8 mouse cellular contexts compared by ENCODE assay signal in the genomic region with DNA sequence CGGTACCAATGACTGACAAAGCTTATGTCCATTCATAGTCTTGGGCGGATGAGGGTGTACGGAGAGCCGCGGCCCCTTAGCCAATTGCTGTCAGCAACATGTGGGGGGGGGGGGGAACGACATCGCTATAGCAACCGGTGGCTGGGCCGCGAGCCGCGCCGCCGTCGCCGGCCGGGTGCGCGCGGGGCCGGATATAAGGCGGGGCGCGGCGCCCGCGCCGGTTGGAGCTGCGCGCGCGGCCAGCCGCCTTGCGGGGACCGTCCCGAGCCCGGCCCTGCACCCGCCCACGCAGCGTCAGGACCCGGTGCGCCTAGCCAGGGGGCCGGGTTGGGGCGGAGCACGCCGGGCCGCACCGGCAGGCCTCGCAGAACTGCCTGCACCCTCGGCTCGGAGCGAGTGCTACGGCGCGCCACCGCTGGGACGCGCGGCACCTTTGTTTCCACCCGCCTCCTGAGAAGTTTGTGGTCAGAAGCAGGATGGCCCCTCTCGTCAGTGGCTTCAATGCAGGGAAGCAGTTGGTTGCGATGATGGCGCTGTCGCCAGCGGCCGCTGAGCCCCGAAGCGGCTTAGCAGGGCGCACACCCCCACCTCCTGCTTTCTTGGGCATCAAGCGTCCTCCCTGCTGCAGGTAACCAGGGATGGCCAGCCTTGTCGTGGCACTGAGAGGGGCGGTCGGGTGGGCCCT.
DNase-seq lines count a peak whose midpoint lies in the region; ATAC-seq and TF ChIP-seq lines count a peak whose summit lies in the region.

No protein-coding gene starts in this region.

- H3K9me3 ChIP-seq in kidney, embryonic 15.5 days (replicated peaks) = no peaks in the 10 kb centered on the region
- H3K9me3 ChIP-seq in lung, embryonic 15.5 days = no peaks in the 10 kb centered on the region

- TF ChIP-seq POLR2A in heart, adult 2 months (IDR thresholded peaks at IDR 0.05; ENCODE audit: insufficient read depth, low read depth, low read length) = no peak

- TF ChIP-seq EP300 in heart, adult 2 months (IDR thresholded peaks at IDR 0.05; ENCODE audit: insufficient read depth, low read depth, low read length) = no peak

- peaks cover 11% of the 10 kb centered on the region; the same call in 1 of the 2 replicates for H3K27me3 ChIP-seq in heart, adult 2 months (ENCODE audit: control insufficient read depth, insufficient read depth, low read length)
- peaks cover 94% of the 10 kb centered on the region for H3K27me3 ChIP-seq in kidney, embryonic 15.5 days
- H3K27me3 ChIP-seq in lung, embryonic 15.5 days = peaks cover 93% of the 10 kb centered on the region

- H3K9ac ChIP-seq in heart, adult 2 months (ENCODE audit: low read depth, low read length) = peak overlapping the region; percentile 53
- H3K9ac ChIP-seq in kidney, embryonic 15.5 days = no peak overlapping the region
- H3K9ac ChIP-seq in lung, embryonic 15.5 days = peak overlapping the region; percentile 47

- H3K4me1 ChIP-seq in heart, adult 2 months (ENCODE audit: control insufficient read depth, insufficient read depth, low read length) = no peaks in the 10 kb centered on the region
- H3K4me1 ChIP-seq in kidney, embryonic 15.5 days = peaks cover 21% of the 10 kb centered on the region
- peaks cover 34% of the 10 kb centered on the region for H3K4me1 ChIP-seq in lung, embryonic 15.5 days

- peak; percentile 10 for DNase-seq in CD4-positive, CD25-positive, alpha-beta regulatory T cell, adult 2 months (ENCODE audit: low read depth, low spot score)
- peak; percentile 79 for DNase-seq in adrenal gland, postnatal 14 days
- DNase-seq in heart, adult 2 months = peak; percentile 58
- DNase-seq in retina, postnatal 1 day = peak; percentile 85
- no peak for DNase-seq in ovary, adult 18-20 months (ENCODE audit: low spot score)

- H3K4me2 ChIP-seq in kidney, embryonic 15.5 days = peak overlapping the region; percentile 92
- H3K4me2 ChIP-seq in lung, embryonic 15.5 days = peak overlapping the region; percentile 89

- H3K36me3 ChIP-seq in heart, adult 2 months (ENCODE audit: control insufficient read depth, insufficient read depth, low read length) = no peaks in the 10 kb centered on the region
- H3K36me3 ChIP-seq in kidney, embryonic 15.5 days = no peaks in the 10 kb centered on the region
- H3K36me3 ChIP-seq in lung, embryonic 15.5 days = no peaks in the 10 kb centered on the region

- H3K79me2 ChIP-seq in heart, adult 2 months (replicated peaks; ENCODE audit: control insufficient read depth, insufficient read depth, low read length) = no peaks in the 10 kb centered on the region

- no peak for TF ChIP-seq CTCF in heart, adult 2 months (IDR thresholded peaks at IDR 0.05)

- WGBS in heart, adult 2 months = under 1% methylated on average over 73 of the region's 73 CpGs
- WGBS in kidney, embryonic 15.5 days = under 1% methylated on average over 73 of the region's 73 CpGs
- under 1% methylated on average over 73 of the region's 73 CpGs for WGBS in lung, embryonic 15.5 days

- no peak for ATAC-seq in CD4-positive, CD25-positive, alpha-beta regulatory T cell, adult 4 months
- ATAC-seq in kidney, embryonic 15.5 days (replicated peaks; ENCODE audit: low FRiP score) = peak; percentile 80
- peak; percentile 87 for ATAC-seq in lung, embryonic 15.5 days (ENCODE audit: borderline replicate concordance, extremely low read depth, low FRiP score, low TSS enrichment)

- H3K4me3 ChIP-seq in heart, adult 2 months = peak overlapping the region; percentile 32
- H3K4me3 ChIP-seq in kidney, embryonic 15.5 days (replicated peaks) = peak overlapping the region; percentile 59
- peak overlapping the region; percentile 52 for H3K4me3 ChIP-seq in lung, embryonic 15.5 days

- no peak overlapping the region for H3K27ac ChIP-seq in heart, adult 2 months
- no peak overlapping the region for H3K27ac ChIP-seq in kidney, embryonic 15.5 days
- H3K27ac ChIP-seq in lung, embryonic 15.5 days = no peak overlapping the region

- intact Hi-C loops in heart, adult 2 months (cut with DNase I) = no loop called here
